Mouse (Mus musculus): ENCODE results near the gene Olig1. TPM values are rescaled to one million over a fixed set of nuclear protein-coding genes. Genes with fewer than 3 reads are reported as not detected.

Olig1 gene
- polyA plus RNA-seq, 1 experiment: not detected

- WGBS: 4% methylated on average over 29 of the region's 29 CpGs
Measured at GRCm38 (mm10) chr16:91270982-91271549, 1.5 kb downstream of the Olig1 start.

GRCm38 (mm10) chr16:91271634-91272033 is 2.1 kb downstream of the Olig1 start:
- Histone ChIP-seq H3K27ac (ENCODE audit: insufficient read depth, low read depth, low read length) (no peak overlapping the region), H3K36me3 (ENCODE audit: control insufficient read depth, insufficient read depth, low read length) (no peaks in the 10 kb centered on the region), H3K4me3 (ENCODE audit: low read depth, low read length) (no peak overlapping the region), H3K4me1 (ENCODE audit: control insufficient read depth, insufficient read depth, insufficient read length, low read length) (no peaks in the 10 kb centered on the region; the same call in 1 of the 2 replicates), H3K27me3 (ENCODE audit: control insufficient read depth, insufficient read depth, low read length) (peaks cover 36% of the 10 kb centered on the region)
- WGBS: 3% methylated on average over 20 of the region's 20 CpGs
- TF ChIP-seq CTCF (IDR thresholded peaks at IDR 0.05; ENCODE audit: extremely low read depth, insufficient read length, insufficient replicate concordance, low read depth, low read length): no peak

More at GRCm38 (mm10) chr16:91270982-91271549, 1.5 kb downstream of the Olig1 start:
- TF ChIP-seq POLR2A (IDR thresholded peaks at IDR 0.05; ENCODE audit: low read depth, low read length): no peak
- TF ChIP-seq CTCF (IDR thresholded peaks at IDR 0.05; ENCODE audit: extremely low read depth, insufficient read length, insufficient replicate concordance, low read depth, low read length): no peak
- Histone ChIP-seq H3K4me1 (ENCODE audit: control insufficient read depth, insufficient read depth, insufficient read length, low read length) (no peaks in the 10 kb centered on the region; the same call in 1 of the 2 replicates), H3K27ac (ENCODE audit: insufficient read depth, low read depth, low read length) (no peak overlapping the region), H3K36me3 (ENCODE audit: control insufficient read depth, insufficient read depth, low read length) (no peaks in the 10 kb centered on the region), H3K27me3 (ENCODE audit: control insufficient read depth, insufficient read depth, low read length) (peaks cover 40% of the 10 kb centered on the region), H3K4me3 (ENCODE audit: low read depth, low read length) (no peak overlapping the region)

- TF ChIP-seq CTCF (IDR thresholded peaks at IDR 0.05; ENCODE audit: extremely low read depth, insufficient read length, insufficient replicate concordance, low read depth, low read length) (no peak), POLR2A (IDR thresholded peaks at IDR 0.05; ENCODE audit: low read depth, low read length) (no peak)
- WGBS: 53% methylated on average over 4 of the region's 4 CpGs
Measured at GRCm38 (mm10) chr16:91280516-91280915, 10.9 kb downstream of the Olig1 start.

GRCm38 (mm10) chr16:91292080-91292479 is 22.5 kb downstream of the Olig1 start:
- no peak overlapping the region for H3K27ac ChIP-seq (ENCODE audit: insufficient read depth, low read depth, low read length)
- no peak for TF ChIP-seq POLR2A (IDR thresholded peaks at IDR 0.05; ENCODE audit: low read depth, low read length)
- TF ChIP-seq CTCF (IDR thresholded peaks at IDR 0.05; ENCODE audit: extremely low read depth, insufficient read length, insufficient replicate concordance, low read depth, low read length): no peak
- no peaks in the 10 kb centered on the region for H3K4me1 ChIP-seq (ENCODE audit: control insufficient read depth, insufficient read depth, insufficient read length, low read length)
- no peaks in the 10 kb centered on the region for H3K27me3 ChIP-seq (ENCODE audit: control insufficient read depth, insufficient read depth, low read length)
- no peaks in the 10 kb centered on the region for H3K36me3 ChIP-seq (ENCODE audit: control insufficient read depth, insufficient read depth, low read length)
- no peak overlapping the region for H3K4me3 ChIP-seq (ENCODE audit: low read depth, low read length)
- WGBS: 81% methylated on average over 7 of the region's 7 CpGs

More at GRCm38 (mm10) chr16:91280516-91280915, 10.9 kb downstream of the Olig1 start:
- H3K27ac ChIP-seq (ENCODE audit: insufficient read depth, low read depth, low read length): no peak overlapping the region
- H3K4me1 ChIP-seq (ENCODE audit: control insufficient read depth, insufficient read depth, insufficient read length, low read length): peaks cover 5% of the 10 kb centered on the region; the same call in 1 of the 2 replicates
- H3K36me3 ChIP-seq (ENCODE audit: control insufficient read depth, insufficient read depth, low read length): no peaks in the 10 kb centered on the region
- no peaks in the 10 kb centered on the region for H3K27me3 ChIP-seq (ENCODE audit: control insufficient read depth, insufficient read depth, low read length)
- H3K4me3 ChIP-seq (ENCODE audit: low read depth, low read length): no peak overlapping the region

GRCm38 (mm10) chr16:91292719-91293333 is 23.3 kb downstream of the Olig1 start:
- 84% methylated on average over 11 of the region's 11 CpGs for WGBS
- TF ChIP-seq POLR2A (IDR thresholded peaks at IDR 0.05; ENCODE audit: low read depth, low read length): no peak
- no peak for TF ChIP-seq CTCF (IDR thresholded peaks at IDR 0.05; ENCODE audit: extremely low read depth, insufficient read length, insufficient replicate concordance, low read depth, low read length)

GRCm38 (mm10) chr16:91297726-91298125 is 28.2 kb downstream of the Olig1 start:
- TF ChIP-seq POLR2A (IDR thresholded peaks at IDR 0.05; ENCODE audit: low read depth, low read length) (no peak), CTCF (IDR thresholded peaks at IDR 0.05; ENCODE audit: extremely low read depth, insufficient read length, insufficient replicate concordance, low read depth, low read length) (no peak)
- H3K36me3 ChIP-seq (ENCODE audit: control insufficient read depth, insufficient read depth, low read length): no peaks in the 10 kb centered on the region
- no peaks in the 10 kb centered on the region for H3K27me3 ChIP-seq (ENCODE audit: control insufficient read depth, insufficient read depth, low read length)
- H3K4me3 ChIP-seq (ENCODE audit: low read depth, low read length): no peak overlapping the region
- 22% methylated on average over 4 of the region's 4 CpGs for WGBS
- H3K27ac ChIP-seq (ENCODE audit: insufficient read depth, low read depth, low read length): no peak overlapping the region
- H3K4me1 ChIP-seq (ENCODE audit: control insufficient read depth, insufficient read depth, insufficient read length, low read length): no peaks in the 10 kb centered on the region

More at GRCm38 (mm10) chr16:91292719-91293333, 23.3 kb downstream of the Olig1 start:
- no peak overlapping the region for H3K4me3 ChIP-seq (ENCODE audit: low read depth, low read length)
- no peaks in the 10 kb centered on the region for H3K4me1 ChIP-seq (ENCODE audit: control insufficient read depth, insufficient read depth, insufficient read length, low read length)
- no peaks in the 10 kb centered on the region for H3K27me3 ChIP-seq (ENCODE audit: control insufficient read depth, insufficient read depth, low read length)
- no peaks in the 10 kb centered on the region for H3K36me3 ChIP-seq (ENCODE audit: control insufficient read depth, insufficient read depth, low read length)
- H3K27ac ChIP-seq (ENCODE audit: insufficient read depth, low read depth, low read length): no peak overlapping the region

- no peaks in the 10 kb centered on the region; the same call in 1 of the 2 replicates for H3K27me3 ChIP-seq (ENCODE audit: control insufficient read depth, insufficient read depth, low read length)
- H3K27ac ChIP-seq (ENCODE audit: insufficient read depth, low read depth, low read length): no peak overlapping the region
- no peaks in the 10 kb centered on the region for H3K36me3 ChIP-seq (ENCODE audit: control insufficient read depth, insufficient read depth, low read length)
- WGBS: 86% methylated on average over 7 of the region's 7 CpGs
- no peak overlapping the region for H3K4me3 ChIP-seq (ENCODE audit: low read depth, low read length)
- TF ChIP-seq POLR2A (IDR thresholded peaks at IDR 0.05; ENCODE audit: low read depth, low read length) (no peak), CTCF (IDR thresholded peaks at IDR 0.05; ENCODE audit: extremely low read depth, insufficient read length, insufficient replicate concordance, low read depth, low read length) (no peak)
- no peaks in the 10 kb centered on the region for H3K4me1 ChIP-seq (ENCODE audit: control insufficient read depth, insufficient read depth, insufficient read length, low read length)
Measured at GRCm38 (mm10) chr16:91299412-91299811, 29.8 kb downstream of the Olig1 start.

Measured in small intestine, adult 2 months (tissue).